Mouse (Mus musculus): ENCODE results near the gene Gpr155. TPM values are rescaled to one million over a fixed set of nuclear protein-coding genes. Genes with fewer than 3 reads are reported as not detected.

Gene Gpr155
- polyA plus RNA-seq, 1 experiment = 3.6 TPM

DNA sequence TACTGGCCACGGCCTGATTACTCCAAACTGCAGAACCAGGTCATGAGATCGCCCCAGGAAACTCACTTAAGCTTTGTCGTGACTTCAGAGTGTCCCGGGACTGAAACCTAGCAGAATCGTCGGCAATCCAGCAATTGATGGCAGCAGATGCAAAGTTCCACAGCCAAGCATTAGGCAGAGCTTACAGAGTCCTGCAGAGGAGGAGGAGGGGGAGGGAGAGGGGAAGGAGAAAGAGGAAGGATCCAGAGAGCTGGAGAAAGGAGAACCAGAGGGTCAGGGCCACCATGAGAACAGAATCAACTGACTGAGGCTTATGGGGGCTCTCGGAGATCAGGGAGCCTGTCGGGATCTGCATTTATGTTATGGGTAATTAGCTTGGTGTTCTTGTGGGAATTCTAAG is 48.0 kb downstream of the Gpr155 start:
- no peaks in the 10 kb centered on the region for H3K27me3 ChIP-seq (ENCODE audit: control insufficient read depth, insufficient read depth, low read length)
- H3K4me3 ChIP-seq (ENCODE audit: extremely low read depth, insufficient read depth, insufficient read length) = no peak overlapping the region
- H3K4me1 ChIP-seq (ENCODE audit: control insufficient read depth, insufficient read depth, insufficient read length) = no peaks in the 10 kb centered on the region
- no peak for DNase-seq (ENCODE audit: low read depth in 1 of 2, low spot score in 2 of 2)
- H3K36me3 ChIP-seq (ENCODE audit: control insufficient read depth, insufficient read depth, low read length) = peaks cover 2% of the 10 kb centered on the region; the same call in 1 of the 2 replicates
- no peak overlapping the region for H3K27ac ChIP-seq (ENCODE audit: insufficient read depth, low read length)
- WGBS = 74% methylated on average over 8 of the region's 8 CpGs
- no peak for TF ChIP-seq POLR2A (IDR thresholded peaks at IDR 0.05; ENCODE audit: low read depth, low read length)
- TF ChIP-seq CTCF (IDR thresholded peaks at IDR 0.05; ENCODE audit: extremely low read depth, insufficient read depth, insufficient read length, insufficient replicate concordance) = no peak

DNA sequence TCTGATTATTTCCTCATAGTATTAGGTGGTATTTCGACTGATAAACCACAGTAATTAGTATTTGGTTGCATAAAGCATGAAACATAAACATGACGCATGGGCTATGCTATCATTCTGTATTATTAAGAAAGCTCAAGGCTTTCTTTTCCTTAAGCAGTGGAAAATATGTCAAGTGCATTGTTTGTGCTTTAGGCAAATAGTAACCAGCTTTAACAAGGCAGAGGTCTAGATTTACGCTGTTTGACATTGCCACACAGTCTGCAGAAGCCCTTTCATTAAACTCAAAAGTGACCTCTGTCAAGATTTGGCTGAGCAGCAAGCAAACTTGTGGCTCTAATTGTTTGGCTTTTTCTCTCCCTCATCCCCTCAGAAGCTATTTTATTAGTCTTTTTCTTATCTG is 50.4 kb downstream of the Gpr155 start:
- DNase-seq (ENCODE audit: low read depth in 1 of 2, low spot score in 2 of 2) = no peak
- no peaks in the 10 kb centered on the region for H3K36me3 ChIP-seq (ENCODE audit: control insufficient read depth, insufficient read depth, low read length)
- 95% methylated on average over 3 of the region's 3 CpGs for WGBS
- no peak overlapping the region for H3K27ac ChIP-seq (ENCODE audit: insufficient read depth, low read length)
- no peak overlapping the region for H3K4me3 ChIP-seq (ENCODE audit: extremely low read depth, insufficient read depth, insufficient read length)
- H3K27me3 ChIP-seq (ENCODE audit: control insufficient read depth, insufficient read depth, low read length) = no peaks in the 10 kb centered on the region
- no peaks in the 10 kb centered on the region for H3K4me1 ChIP-seq (ENCODE audit: control insufficient read depth, insufficient read depth, insufficient read length)
- no peak for TF ChIP-seq POLR2A (IDR thresholded peaks at IDR 0.05; ENCODE audit: low read depth, low read length)
- TF ChIP-seq CTCF (IDR thresholded peaks at IDR 0.05; ENCODE audit: extremely low read depth, insufficient read depth, insufficient read length, insufficient replicate concordance) = no peak

GRCm38 (mm10) chr2:73325871-73326270 is 60.5 kb downstream of the Gpr155 start:
- Histone ChIP-seq H3K27me3 (ENCODE audit: control insufficient read depth, insufficient read depth, low read length) (no peaks in the 10 kb centered on the region), H3K4me3 (ENCODE audit: extremely low read depth, insufficient read depth, insufficient read length) (no peak overlapping the region), H3K36me3 (ENCODE audit: control insufficient read depth, insufficient read depth, low read length) (no peaks in the 10 kb centered on the region), H3K27ac (ENCODE audit: insufficient read depth, low read length) (no peak overlapping the region), H3K4me1 (ENCODE audit: control insufficient read depth, insufficient read depth, insufficient read length) (no peaks in the 10 kb centered on the region)
- TF ChIP-seq CTCF (IDR thresholded peaks at IDR 0.05; ENCODE audit: extremely low read depth, insufficient read depth, insufficient read length, insufficient replicate concordance) (no peak), POLR2A (IDR thresholded peaks at IDR 0.05; ENCODE audit: low read depth, low read length) (no peak)
- no peak for DNase-seq (ENCODE audit: low read depth in 1 of 2, low spot score in 2 of 2)
- WGBS = 93% methylated on average over 5 of the region's 5 CpGs

DNA sequence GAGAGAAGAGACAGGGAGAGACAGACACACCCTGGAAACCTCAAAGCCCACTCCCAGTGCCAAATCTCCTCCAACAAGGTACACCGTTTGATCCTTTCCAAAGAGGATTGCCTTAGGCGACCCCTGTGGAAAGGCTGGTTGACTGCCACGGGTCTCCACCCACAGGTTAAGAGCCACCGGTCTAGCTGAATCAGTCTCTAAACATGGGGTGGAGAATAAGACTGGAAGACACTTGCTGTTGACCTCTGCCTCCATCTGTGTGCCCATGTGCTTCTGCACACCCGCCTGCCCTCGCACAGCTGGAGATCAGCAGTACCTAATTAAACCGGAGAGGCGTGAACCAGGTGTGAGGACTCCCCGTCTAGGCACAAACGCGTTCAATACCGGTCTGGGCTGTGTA is 63.4 kb downstream of the Gpr155 start:
- no peaks in the 10 kb centered on the region for H3K4me1 ChIP-seq (ENCODE audit: control insufficient read depth, insufficient read depth, insufficient read length)
- H3K36me3 ChIP-seq (ENCODE audit: control insufficient read depth, insufficient read depth, low read length) = no peaks in the 10 kb centered on the region
- no peak overlapping the region for H3K4me3 ChIP-seq (ENCODE audit: extremely low read depth, insufficient read depth, insufficient read length)
- TF ChIP-seq CTCF (IDR thresholded peaks at IDR 0.05; ENCODE audit: extremely low read depth, insufficient read depth, insufficient read length, insufficient replicate concordance) = no peak
- TF ChIP-seq POLR2A (IDR thresholded peaks at IDR 0.05; ENCODE audit: low read depth, low read length) = no peak
- H3K27ac ChIP-seq (ENCODE audit: insufficient read depth, low read length) = no peak overlapping the region
- no peak for DNase-seq (ENCODE audit: low read depth in 1 of 2, low spot score in 2 of 2)
- H3K27me3 ChIP-seq (ENCODE audit: control insufficient read depth, insufficient read depth, low read length) = no peaks in the 10 kb centered on the region
- 85% methylated on average over 12 of the region's 12 CpGs for WGBS

GRCm38 (mm10) chr2:73319218-73319617 is 67.2 kb downstream of the Gpr155 start:
- Histone ChIP-seq H3K4me1 (ENCODE audit: control insufficient read depth, insufficient read depth, insufficient read length) (no peaks in the 10 kb centered on the region), H3K4me3 (ENCODE audit: extremely low read depth, insufficient read depth, insufficient read length) (no peak overlapping the region), H3K27ac (ENCODE audit: insufficient read depth, low read length) (no peak overlapping the region), H3K27me3 (ENCODE audit: control insufficient read depth, insufficient read depth, low read length) (no peaks in the 10 kb centered on the region), H3K36me3 (ENCODE audit: control insufficient read depth, insufficient read depth, low read length) (no peaks in the 10 kb centered on the region)
- WGBS = 93% methylated on average over 5 of the region's 5 CpGs
- TF ChIP-seq POLR2A (IDR thresholded peaks at IDR 0.05; ENCODE audit: low read depth, low read length) (no peak), CTCF (IDR thresholded peaks at IDR 0.05; ENCODE audit: extremely low read depth, insufficient read depth, insufficient read length, insufficient replicate concordance) (no peak)
- no peak for DNase-seq (ENCODE audit: low read depth in 1 of 2, low spot score in 2 of 2)

DNA sequence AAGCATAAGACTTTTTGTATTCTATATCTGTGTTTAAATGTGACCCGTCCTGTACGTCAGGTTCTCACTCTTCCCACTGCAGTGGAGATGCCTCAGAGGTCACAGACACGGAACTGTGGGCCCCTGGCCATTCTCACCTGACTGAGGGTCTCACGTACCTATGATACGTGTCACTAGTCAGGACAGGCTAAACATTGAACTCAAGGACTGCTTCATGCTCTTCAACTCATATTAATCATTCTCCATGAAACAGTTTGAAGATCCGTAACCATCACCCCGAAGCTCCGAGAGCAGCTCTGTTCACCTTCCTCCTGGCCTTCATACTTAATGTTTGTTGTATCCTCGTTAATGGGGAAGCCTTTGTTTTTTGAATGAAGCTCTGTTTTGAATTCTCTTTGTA is 68.9 kb downstream of the Gpr155 start:
- Histone ChIP-seq H3K4me3 (ENCODE audit: extremely low read depth, insufficient read depth, insufficient read length) (no peak overlapping the region), H3K4me1 (ENCODE audit: control insufficient read depth, insufficient read depth, insufficient read length) (peaks cover 3% of the 10 kb centered on the region; the same call in 1 of the 2 replicates), H3K27me3 (ENCODE audit: control insufficient read depth, insufficient read depth, low read length) (no peaks in the 10 kb centered on the region), H3K36me3 (ENCODE audit: control insufficient read depth, insufficient read depth, low read length) (no peaks in the 10 kb centered on the region), H3K27ac (ENCODE audit: insufficient read depth, low read length) (no peak overlapping the region)
- no peak for DNase-seq (ENCODE audit: low read depth in 1 of 2, low spot score in 2 of 2)
- 98% methylated on average over 9 of the region's 9 CpGs for WGBS
- TF ChIP-seq CTCF (IDR thresholded peaks at IDR 0.05; ENCODE audit: extremely low read depth, insufficient read depth, insufficient read length, insufficient replicate concordance) (no peak), POLR2A (IDR thresholded peaks at IDR 0.05; ENCODE audit: low read depth, low read length) (no peak)

DNA sequence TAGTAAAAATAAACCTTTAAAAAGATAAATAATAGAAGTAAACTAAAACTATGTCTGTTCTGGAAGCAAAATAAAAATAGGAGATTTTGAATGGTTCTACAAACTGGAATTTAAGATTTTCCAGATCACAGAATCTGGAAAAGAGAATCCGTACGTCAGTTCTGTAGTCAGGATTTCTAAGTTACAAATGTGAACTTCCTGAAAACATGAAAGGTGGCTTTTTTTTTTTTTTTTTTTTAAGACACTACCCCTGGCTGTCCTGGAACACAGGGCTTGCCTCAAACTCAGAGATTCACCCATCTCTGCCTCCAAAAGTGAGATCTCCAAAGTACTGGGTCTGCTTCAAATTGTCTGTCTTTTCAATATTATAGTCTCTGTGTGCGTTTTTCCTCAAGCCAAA is 72.1 kb downstream of the Gpr155 start:
- TF ChIP-seq POLR2A (IDR thresholded peaks at IDR 0.05; ENCODE audit: low read depth, low read length) (no peak), CTCF (IDR thresholded peaks at IDR 0.05; ENCODE audit: extremely low read depth, insufficient read depth, insufficient read length, insufficient replicate concordance) (no peak)
- Histone ChIP-seq H3K36me3 (ENCODE audit: control insufficient read depth, insufficient read depth, low read length) (peaks cover 8% of the 10 kb centered on the region), H3K4me3 (ENCODE audit: extremely low read depth, insufficient read depth, insufficient read length) (no peak overlapping the region), H3K4me1 (ENCODE audit: control insufficient read depth, insufficient read depth, insufficient read length) (peaks cover 3% of the 10 kb centered on the region; the same call in 1 of the 2 replicates), H3K27ac (ENCODE audit: insufficient read depth, low read length) (no peak overlapping the region), H3K27me3 (ENCODE audit: control insufficient read depth, insufficient read depth, low read length) (no peaks in the 10 kb centered on the region)
- WGBS = 93% methylated on average over 3 of the region's 3 CpGs
- DNase-seq (ENCODE audit: low read depth in 1 of 2, low spot score in 2 of 2) = no peak

Data from spleen, adult 2 months (tissue).